Mouse (Mus musculus) E14TG2a.4 (cell line): ENCODE data around the gene Med7.
"Not testable (repeated sequence)": the region's sequence is repeated elsewhere in the genome, so short reads cannot be mapped to it uniquely, and the experiment has no call there.

Source experiments
- H3K27me3 ChIP-seq: 2 replicates; pipeline ENCODE4 v1.6.1; 2014; ENCODE audit warnings: low read length, control low read depth; ENCODE audit not compliant: insufficient read depth
- H3K36me3 ChIP-seq: 2 replicates; pipeline ENCODE4 v1.6.1; 2014; ENCODE audit warnings: low read length, control low read depth; ENCODE audit not compliant: insufficient read depth
- H3K4me1 ChIP-seq: replicated peaks from 2 replicates; pipeline ENCODE4 v1.6.1; 2014; ENCODE audit warnings: low read depth, low read length, control low read depth
- H3K4me3 ChIP-seq: replicated peaks from 2 replicates; pipeline ENCODE4 v1.5.1; 2014; ENCODE audit warnings: mild to moderate bottlenecking, low read length
- H3K9me3 ChIP-seq: 2 replicates; pipeline ENCODE4 v1.6.1; 2014; ENCODE audit warnings: low read length, control low read depth
- CTCF ChIP-seq: conservative IDR thresholded peaks from 2 replicates; pipeline ENCODE4 v1.5.1; 2014; ENCODE audit warnings: low read length
- NANOG ChIP-seq: IDR thresholded peaks from 2 replicates; pipeline ENCODE4 v1.6.1; 2014; ENCODE audit warnings: borderline replicate concordance, low read length, mixed read lengths
- POU5F1 ChIP-seq: IDR thresholded peaks from 2 replicates; pipeline ENCODE4 v1.6.1; 2014; ENCODE audit warnings: low read length, borderline replicate concordance

Gene Med7

GRCm38 (mm10) chr11:46410018-46410563, 26.6 kb upstream of the Med7 start:
- Histone ChIP-seq H3K4me1 (peaks cover 16% of the 10 kb centered on the region), H3K4me3 (no peak overlapping the region), H3K36me3 (no peaks in the 10 kb centered on the region), H3K27me3 (0 out of 2 replicates have a peak, but pooled peaks cover 2% of the 10 kb centered on the region), H3K9me3 (peaks cover 8% of the 10 kb centered on the region)
- no peak for TF ChIP-seq CTCF
- no peak for TF ChIP-seq POU5F1
- TF ChIP-seq NANOG = no peak

- Histone ChIP-seq H3K27me3 (no peaks in the 10 kb centered on the region), H3K4me3 (no peak overlapping the region)
- TF ChIP-seq CTCF (no peak), POU5F1 (no peak), NANOG (no peak)
Observed at GRCm38 (mm10) chr11:46418438-46418837, 18.3 kb upstream of the Med7 start.

GRCm38 (mm10) chr11:46418860-46419259, 17.9 kb upstream of the Med7 start:
- H3K36me3 ChIP-seq = no peaks in the 10 kb centered on the region
- TF ChIP-seq NANOG (no peak), CTCF (no peak), POU5F1 (no peak)
- no peak overlapping the region for H3K4me3 ChIP-seq
- H3K4me1 ChIP-seq = peaks cover 19% of the 10 kb centered on the region
- H3K27me3 ChIP-seq = no peaks in the 10 kb centered on the region
- H3K9me3 ChIP-seq = no peaks in the 10 kb centered on the region

More at GRCm38 (mm10) chr11:46418438-46418837, 18.3 kb upstream of the Med7 start:
- Histone ChIP-seq H3K4me1 (peaks cover 19% of the 10 kb centered on the region), H3K36me3 (no peaks in the 10 kb centered on the region), H3K9me3 (no peaks in the 10 kb centered on the region)

GRCm38 (mm10) chr11:46421086-46421888, 15.4 kb upstream of the Med7 start:
- H3K27me3 ChIP-seq = no peaks in the 10 kb centered on the region
- H3K9me3 ChIP-seq = no peaks in the 10 kb centered on the region
- no peak for TF ChIP-seq POU5F1
- no peak for TF ChIP-seq NANOG
- TF ChIP-seq CTCF = no peak
- H3K4me1 ChIP-seq = peaks cover 19% of the 10 kb centered on the region
- no peak overlapping the region for H3K4me3 ChIP-seq
- no peaks in the 10 kb centered on the region for H3K36me3 ChIP-seq

GRCm38 (mm10) chr11:46428131-46428530, 8.6 kb upstream of the Med7 start:
- H3K4me3 ChIP-seq, H3K27me3 ChIP-seq, H3K9me3 ChIP-seq, H3K36me3 ChIP-seq: not testable (repeated sequence)
- peaks cover 13% of the 10 kb centered on the region for H3K4me1 ChIP-seq

GRCm38 (mm10) chr11:46430123-46430522, 6.6 kb upstream of the Med7 start:
- Histone ChIP-seq H3K4me1 (peaks cover 13% of the 10 kb centered on the region), H3K27me3 (no peaks in the 10 kb centered on the region), H3K9me3 (no peaks in the 10 kb centered on the region), H3K4me3 (no peak overlapping the region), H3K36me3 (no peaks in the 10 kb centered on the region)
- TF ChIP-seq POU5F1 (no peak), NANOG (no peak), CTCF (no peak)

- Histone ChIP-seq H3K4me1 (peaks cover 15% of the 10 kb centered on the region), H3K4me3 (no peak overlapping the region), H3K36me3 (no peaks in the 10 kb centered on the region), H3K27me3 (no peaks in the 10 kb centered on the region), H3K9me3 (no peaks in the 10 kb centered on the region)
- TF ChIP-seq CTCF (peak; percentile 71), POU5F1 (no peak)
Observed at GRCm38 (mm10) chr11:46431129-46431528, 5.6 kb upstream of the Med7 start.

- peaks cover 31% of the 10 kb centered on the region for H3K4me1 ChIP-seq
- no peaks in the 10 kb centered on the region for H3K9me3 ChIP-seq
- H3K4me3 ChIP-seq = no peak overlapping the region
- TF ChIP-seq POU5F1 = no peak
- no peak for TF ChIP-seq CTCF
- TF ChIP-seq NANOG = no peak
- H3K36me3 ChIP-seq = peaks cover 20% of the 10 kb centered on the region
- no peaks in the 10 kb centered on the region for H3K27me3 ChIP-seq
Observed at GRCm38 (mm10) chr11:46435363-46435762, 1.4 kb upstream of the Med7 start.

- Histone ChIP-seq H3K36me3 (peaks cover 41% of the 10 kb centered on the region), H3K4me3 (peak overlapping the region; percentile 99), H3K9me3 (no peaks in the 10 kb centered on the region), H3K27me3 (no peaks in the 10 kb centered on the region), H3K4me1 (peaks cover 25% of the 10 kb centered on the region)
- no peak for TF ChIP-seq CTCF
- TF ChIP-seq POU5F1 = no peak
- TF ChIP-seq NANOG = no peak
Observed at GRCm38 (mm10) chr11:46437459-46438000, 805 bp downstream of the Med7 start.
